Mouse (Mus musculus) left cerebral cortex, postnatal 14 days (tissue): ENCODE data around the gene Gm4881. TPM values are rescaled to one million over a fixed set of nuclear protein-coding genes. Genes with fewer than 3 reads are reported as not detected.

Experiments
- DNase-seq, 2 experiments: peaks; one replicate each; pipeline ENCODE4 v3.0.0; 2021 to 2022; ENCODE audit warnings: low spot score in 2 of 2, mixed read lengths in 1 of 2
- intact Hi-C: fragments of 180-260 bp; cut with DNase I; formaldehyde crosslinking; loops from one replicate; pipeline ENCODE4 v1.15.1; 2025
- total RNA-seq, 2 experiments: library from RNA; stranded (reverse); gene quantifications; 2 replicates each; pipeline ENCODE4 v1.2.3; 2021

Gene Gm4881
- total RNA-seq, 2 experiments from 2014 or later = not detected

DNA sequence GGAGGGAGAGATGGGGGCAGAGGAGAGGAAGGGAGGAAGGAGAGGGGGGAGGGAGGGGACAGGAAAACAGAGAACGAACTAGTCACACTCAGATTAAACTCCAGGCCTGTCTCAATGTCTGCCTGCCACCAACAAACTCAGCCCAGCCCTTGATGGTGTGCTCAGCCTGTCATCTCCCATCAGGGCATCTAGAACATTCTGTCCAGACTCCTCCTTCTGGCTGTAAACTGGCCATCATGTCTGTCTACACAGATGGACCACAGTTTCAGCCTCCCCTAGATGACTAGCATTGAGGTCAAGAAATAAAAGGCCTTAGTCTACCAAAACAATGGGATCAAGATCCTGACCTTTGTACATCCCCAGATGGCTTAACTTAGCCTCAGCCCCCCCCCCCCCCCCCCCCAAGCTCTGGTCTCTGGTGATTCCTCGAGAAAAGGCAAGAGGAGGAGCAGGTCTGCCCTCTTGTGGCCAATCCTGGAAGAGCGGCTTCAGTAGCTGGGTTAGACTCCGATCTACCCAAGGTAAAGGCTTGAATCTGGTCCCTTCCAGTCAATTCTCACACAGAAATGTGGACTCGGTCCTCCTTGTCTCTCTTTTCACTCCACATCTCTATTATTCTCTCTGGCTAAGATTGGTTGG is 20.7 kb upstream of the Gm4881 start:
- DNase-seq = peak; percentile 89 to 92
- intact Hi-C loops = loop anchor here (5.0 kb wide), 1 partner anchor 33 kb away; no protein-coding TSS in a partner anchor

- DNase-seq = no peak
- intact Hi-C loops = no loop called here
These were observed 20.0 kb upstream of the Gm4881 start for GRCm38 (mm10) chr7:24964288-24964687.

DNA sequence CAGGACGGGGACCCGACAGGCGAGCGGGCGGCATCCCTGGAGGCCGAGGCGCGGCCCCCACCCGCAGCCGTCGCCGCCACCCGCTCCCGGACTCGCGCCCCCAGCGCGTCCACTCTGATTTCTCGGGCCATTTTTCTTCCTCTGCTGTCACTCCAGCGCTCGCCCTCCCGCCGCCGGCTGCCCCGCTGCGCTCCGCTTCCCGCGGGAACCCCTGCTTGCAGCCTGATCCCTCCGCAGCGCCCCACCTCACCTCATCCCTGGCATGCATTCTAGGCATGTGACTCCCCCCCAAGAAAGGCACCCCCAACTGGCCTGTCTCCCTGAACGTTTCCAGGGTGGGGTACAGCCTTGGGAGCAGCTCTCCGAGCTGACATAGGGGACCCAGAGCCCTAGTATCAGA is 10.9 kb upstream of the Gm4881 start:
- no peak for DNase-seq
- intact Hi-C loops = no loop called here

GRCm38 (mm10) chr7:24954450-24954849 is 10.2 kb upstream of the Gm4881 start:
- intact Hi-C loops = loop anchor here (5.0 kb wide), 1 partner anchor 47 kb away; no protein-coding TSS in a partner anchor

DNA sequence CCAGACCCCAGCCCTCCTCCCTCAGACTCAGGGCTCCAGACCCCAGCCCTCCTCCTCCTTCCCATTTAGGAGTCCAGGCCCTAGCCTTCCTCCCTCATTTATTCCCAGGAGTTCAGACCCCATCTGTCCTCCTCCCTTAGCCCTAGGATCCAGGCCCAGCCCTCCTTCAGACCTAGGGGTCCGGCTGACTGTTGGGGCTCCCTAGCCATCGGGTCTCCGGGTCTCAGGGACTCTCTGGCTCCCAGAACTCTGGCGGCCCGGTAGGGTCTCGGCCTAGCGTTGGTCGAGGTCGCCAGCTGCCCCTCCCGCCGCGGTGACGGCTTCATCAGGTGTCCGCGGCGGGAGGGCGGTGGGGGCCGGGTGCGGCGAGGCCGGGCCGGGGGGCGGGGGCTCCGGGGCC is 9.7 kb upstream of the Gm4881 start:
- no peak for DNase-seq
- intact Hi-C loops = loop anchor here (5.0 kb wide), 1 partner anchor 47 kb away; no protein-coding TSS in a partner anchor

More at GRCm38 (mm10) chr7:24954450-24954849, 10.2 kb upstream of the Gm4881 start:
- DNase-seq = no peak

DNA sequence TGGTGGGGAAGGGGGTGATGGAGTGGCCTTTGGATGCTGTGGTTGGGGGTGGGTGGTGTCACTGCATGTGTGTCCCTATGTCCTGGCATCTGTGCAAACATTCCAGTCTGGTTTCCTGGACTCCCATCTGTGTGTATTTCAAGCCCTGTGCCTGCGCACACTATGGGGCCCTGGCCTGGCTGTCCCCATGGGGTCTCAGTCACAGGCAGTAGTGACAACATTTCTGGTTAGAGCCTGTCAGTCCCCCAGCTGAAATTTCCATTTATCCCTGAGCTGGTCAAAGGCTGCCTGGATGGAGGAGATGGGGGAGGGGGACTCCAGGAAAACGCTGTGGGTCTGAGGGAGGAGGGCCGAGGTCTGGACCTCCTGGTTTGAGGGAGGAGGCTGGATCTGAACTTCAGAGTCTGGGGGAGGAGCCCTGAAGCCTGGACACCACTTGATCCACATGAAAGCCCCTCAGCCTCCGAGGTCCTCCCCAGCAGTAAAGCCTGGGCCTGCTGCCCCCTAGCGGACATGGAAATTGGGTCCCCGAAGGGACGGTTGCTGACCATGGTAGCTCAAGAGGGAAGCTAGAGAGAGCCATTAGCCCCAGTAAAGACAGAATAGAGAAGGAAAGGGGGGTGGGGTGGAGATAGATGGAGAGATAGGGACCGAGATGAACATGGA is 5.8 kb upstream of the Gm4881 start:
- intact Hi-C loops = loop anchor here (5.0 kb wide), 1 partner anchor 43 kb away; no protein-coding TSS in a partner anchor
- DNase-seq = peak in 1 of 2 experiments; percentile 67

- intact Hi-C loops = no loop called here
- DNase-seq = no peak
These were observed 4.5 kb upstream of the Gm4881 start for GRCm38 (mm10) chr7:24948774-24949173.

DNA sequence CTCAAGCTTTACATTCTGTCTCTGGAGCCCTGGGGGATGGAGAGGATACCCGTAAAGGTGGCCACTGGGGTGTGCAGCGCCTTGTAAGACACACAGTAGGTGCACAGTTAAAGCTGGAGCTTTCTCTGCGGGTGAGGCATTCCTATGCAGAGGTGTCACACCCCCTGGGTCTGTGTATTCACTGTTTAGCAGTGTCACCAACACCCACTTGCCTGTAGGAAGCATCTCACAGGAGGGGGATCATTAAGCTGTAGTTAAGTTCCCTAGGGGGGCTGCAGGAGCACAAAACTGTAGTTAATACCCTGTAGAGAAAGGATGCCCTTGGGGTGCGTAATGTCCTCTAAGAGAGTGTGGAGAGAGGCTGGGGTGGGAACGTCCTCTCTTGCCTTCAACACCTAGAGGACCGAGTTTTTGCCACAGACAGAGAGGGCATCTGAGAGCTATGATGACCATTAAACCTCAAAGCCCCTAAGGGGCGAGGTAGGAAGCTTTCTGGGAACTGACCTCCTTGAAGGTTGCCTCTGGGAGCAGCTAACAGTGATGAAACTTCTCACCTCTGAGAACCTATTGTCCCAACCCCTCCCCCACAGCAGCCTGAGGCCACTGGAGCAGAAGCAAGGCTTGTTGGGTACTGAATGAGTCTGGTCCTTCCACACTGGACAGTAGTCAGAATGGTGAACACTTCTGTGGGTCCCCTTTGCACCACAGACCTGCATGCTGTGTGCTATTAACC is 3.2 kb upstream of the Gm4881 start:
- intact Hi-C loops = no loop called here
- DNase-seq = no peak

DNA sequence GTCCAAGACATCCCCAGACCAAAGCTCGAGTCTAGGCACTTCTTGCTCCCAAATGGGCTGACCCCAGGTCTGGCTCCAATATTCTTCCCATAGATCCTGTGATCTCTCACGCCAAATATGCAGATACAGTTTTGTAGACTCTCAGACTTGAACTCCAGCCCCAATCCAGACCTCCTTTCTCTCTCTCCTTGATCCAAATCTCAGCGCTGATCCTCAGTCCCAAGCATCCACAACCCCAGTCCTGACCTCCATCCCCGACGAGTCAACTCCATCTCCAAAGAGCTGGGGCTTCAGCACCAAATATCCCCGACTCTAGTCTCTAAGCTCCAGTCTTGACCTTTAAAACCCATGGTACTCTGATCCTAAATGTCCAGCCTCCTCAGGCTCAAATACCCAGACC is 653 bp downstream of the Gm4881 start:
- intact Hi-C loops = no loop called here
- no peak for DNase-seq

GRCm38 (mm10) chr7:24931651-24932050 is 12.6 kb downstream of the Gm4881 start:
- DNase-seq = no peak
- intact Hi-C loops = loop anchor here (5.0 kb wide), 1 partner anchor 36 kb away; no protein-coding TSS in a partner anchor

GRCm38 (mm10) chr7:24930475-24930874 is 13.8 kb downstream of the Gm4881 start:
- intact Hi-C loops = loop anchor here (5.0 kb wide), 1 partner anchor 37 kb away; no protein-coding TSS in a partner anchor
- no peak for DNase-seq

GRCm38 (mm10) chr7:24919728-24920127 is 24.6 kb downstream of the Gm4881 start:
- DNase-seq = peak in 1 of 2 experiments; percentile 41
- intact Hi-C loops = no loop called here

DNA sequence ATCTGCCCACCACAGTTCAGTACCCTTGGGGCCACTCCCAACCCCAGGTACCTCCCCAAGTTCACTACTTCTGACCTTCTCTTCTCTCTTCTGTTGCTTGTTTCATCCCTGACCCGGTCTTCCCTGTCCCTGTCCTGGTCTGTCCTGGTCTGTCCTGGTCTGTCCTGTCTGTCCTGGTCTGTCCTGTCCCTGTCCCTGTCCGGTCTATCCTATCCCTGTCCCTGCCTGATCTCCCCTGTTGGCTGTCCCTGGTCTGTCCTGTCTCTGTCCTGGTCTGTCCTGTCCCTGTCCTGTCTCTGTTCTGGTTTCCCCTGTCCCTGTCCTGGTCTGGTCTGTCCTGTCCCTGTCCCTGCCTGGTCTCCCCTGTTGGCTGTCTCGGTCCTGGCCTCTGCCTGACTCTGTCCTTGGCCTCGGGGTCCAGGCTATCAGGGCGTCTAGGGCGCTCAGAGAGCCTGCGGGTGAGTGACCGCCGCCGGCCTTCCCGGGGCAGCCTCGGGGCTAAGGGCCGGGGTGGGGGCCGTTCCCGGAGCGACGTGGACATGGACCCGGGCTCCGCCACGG is 25.5 kb downstream of the Gm4881 start:
- intact Hi-C loops = no loop called here
- DNase-seq = no peak

- DNase-seq = no peak
- intact Hi-C loops = no loop called here
These were observed 31.8 kb downstream of the Gm4881 start for GRCm38 (mm10) chr7:24912480-24912879.

DNA sequence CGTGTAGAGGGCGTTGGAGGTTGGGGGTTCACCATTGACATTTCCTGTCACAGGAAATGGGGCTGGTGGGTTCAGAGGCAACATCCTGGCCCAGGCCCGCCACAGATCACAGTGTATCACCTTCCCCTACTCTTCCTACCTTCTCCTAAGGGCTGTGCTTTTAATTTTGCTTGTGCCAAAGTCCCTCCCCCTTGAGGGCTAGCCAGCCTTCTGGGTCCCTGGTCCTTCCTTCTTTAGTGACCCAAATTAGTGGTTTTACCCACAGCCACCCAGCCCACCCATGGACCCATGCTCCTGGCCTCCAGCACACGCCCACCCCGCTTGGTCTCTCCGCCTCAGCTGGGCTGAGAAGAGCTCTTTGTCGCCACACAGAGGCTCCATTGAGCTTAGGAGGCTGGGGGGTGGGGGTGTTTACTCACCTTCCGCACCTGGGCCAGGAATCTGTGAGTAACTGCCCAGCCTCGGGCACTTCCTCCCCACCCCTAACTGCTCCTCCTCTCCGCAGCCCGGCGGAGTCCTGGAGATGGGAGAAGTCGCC is 37.0 kb downstream of the Gm4881 start:
- DNase-seq = no peak
- intact Hi-C loops = loop anchor here (5.0 kb wide), 1 partner anchor 45 kb away; no protein-coding TSS in a partner anchor

DNA sequence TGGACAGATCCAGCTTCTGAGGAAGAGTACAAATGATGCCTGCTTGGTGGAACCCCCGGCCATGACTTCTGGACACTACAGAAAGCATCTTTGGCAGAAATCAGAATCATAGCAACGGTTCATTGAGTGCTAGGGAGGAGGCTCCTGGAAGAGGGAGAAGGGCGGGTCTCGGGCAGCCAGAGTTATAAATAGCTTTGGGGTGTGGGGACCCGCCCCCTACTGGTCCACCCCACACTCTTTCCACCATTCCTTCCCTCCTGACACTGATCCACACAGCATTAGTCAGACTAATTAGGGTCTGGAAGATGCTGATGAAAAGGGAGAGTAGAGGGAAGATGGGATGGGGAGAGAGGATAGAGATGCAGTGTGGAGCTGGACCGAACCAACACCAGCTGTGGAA is 37.7 kb downstream of the Gm4881 start:
- no peak for DNase-seq
- intact Hi-C loops = loop anchor here (5.0 kb wide), 1 partner anchor 46 kb away; no protein-coding TSS in a partner anchor

GRCm38 (mm10) chr7:24904936-24905335 is 39.4 kb downstream of the Gm4881 start:
- DNase-seq = peak; percentile 48 to 53
- intact Hi-C loops = loop anchor here (5.0 kb wide), 1 partner anchor 47 kb away; no protein-coding TSS in a partner anchor

- intact Hi-C loops = no loop called here
- peak; percentile 97 to 98 for DNase-seq
These were observed 40.2 kb downstream of the Gm4881 start for GRCm38 (mm10) chr7:24904070-24904483.

- intact Hi-C loops = no loop called here
- DNase-seq = no peak
These were observed 40.9 kb downstream of the Gm4881 start for GRCm38 (mm10) chr7:24903444-24903825.
